ENCODE assay signal across 9 mouse cellular contexts in the genomic region with DNA sequence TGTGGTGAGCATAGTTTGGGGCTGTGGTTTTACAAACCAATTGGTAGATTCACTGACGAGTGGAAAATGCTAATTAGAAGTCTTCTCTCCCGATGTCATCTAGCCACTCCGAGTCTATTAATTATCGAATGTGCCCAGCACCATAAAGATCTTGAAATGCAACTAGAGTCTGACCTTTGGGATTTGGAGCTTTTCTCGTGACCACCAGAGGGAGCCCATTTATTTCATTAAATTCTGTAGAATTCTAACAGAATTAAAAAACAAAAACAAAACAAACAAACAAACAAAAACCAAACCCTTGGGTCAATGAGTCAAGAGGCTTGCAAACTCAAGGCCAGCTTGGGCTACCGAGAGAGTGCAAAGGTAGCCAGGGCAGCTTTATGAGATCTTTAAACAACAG. TPM values are rescaled to one million over a fixed set of nuclear protein-coding genes. Genes with fewer than 3 reads are reported as not detected.
DNase-seq lines count a peak whose midpoint lies in the region; ATAC-seq and TF ChIP-seq lines count a peak whose summit lies in the region.
"Had no signal": no experiment of that assay in that cellular context is flagged by ENCODE, and none has a peak within 500 bp of the region (broad histone marks: within the 10 kb centered on the region; RNA-seq: fewer than 3 reads in every experiment).

No protein-coding gene starts in this region.

- no peak overlapping the region for H3K4me3 ChIP-seq in intestine, postnatal 0 days (ENCODE audit: low read depth, low read length)
- H3K4me3 ChIP-seq in intestine, embryonic 15.5 days (replicated peaks): no peak overlapping the region
- no peak overlapping the region for H3K4me3 ChIP-seq in midbrain, embryonic 14.5 days (replicated peaks; ENCODE audit: low read depth, low read length)
- no peak overlapping the region for H3K4me3 ChIP-seq in midbrain, embryonic 13.5 days (replicated peaks)
- H3K4me3 ChIP-seq: heart, embryonic 15.5 days had no signal

- peak; percentile 56 to 68 for DNase-seq in cerebellum, postnatal 10 days
- no peak for DNase-seq in cerebellum, adult 11-12 months
- DNase-seq in midbrain, embryonic 14.5 days: peak; percentile 65
- DNase-seq in retina, postnatal 1 day: peak; percentile 45
- DNase-seq in spleen, adult 12 weeks (ENCODE audit: low spot score): no peak

- H3K4me2 ChIP-seq in intestine, postnatal 0 days (replicated peaks; ENCODE audit: low read depth): no peak overlapping the region
- no peak overlapping the region for H3K4me2 ChIP-seq in intestine, embryonic 15.5 days (replicated peaks)
- no peak overlapping the region for H3K4me2 ChIP-seq in midbrain, embryonic 14.5 days (ENCODE audit: low read length)
- no peak overlapping the region for H3K4me2 ChIP-seq in midbrain, embryonic 13.5 days (replicated peaks)
- H3K4me2 ChIP-seq: heart, embryonic 15.5 days had no signal

- no peak overlapping the region for H3K9ac ChIP-seq in intestine, postnatal 0 days (ENCODE audit: low read depth, low read length)
- no peak overlapping the region for H3K9ac ChIP-seq in intestine, embryonic 15.5 days
- no peak overlapping the region for H3K9ac ChIP-seq in midbrain, embryonic 14.5 days (replicated peaks; ENCODE audit: low read length)
- no peak overlapping the region for H3K9ac ChIP-seq in midbrain, embryonic 13.5 days (replicated peaks)
- H3K9ac ChIP-seq: heart, embryonic 15.5 days had no signal

- H3K9me3 ChIP-seq in intestine, postnatal 0 days (ENCODE audit: control insufficient read depth): no peaks in the 10 kb centered on the region
- no peaks in the 10 kb centered on the region for H3K9me3 ChIP-seq in intestine, embryonic 15.5 days
- H3K9me3 ChIP-seq in midbrain, embryonic 14.5 days (ENCODE audit: control insufficient read depth, low read length): no peaks in the 10 kb centered on the region
- H3K9me3 ChIP-seq in midbrain, embryonic 13.5 days: no peaks in the 10 kb centered on the region
- H3K9me3 ChIP-seq: heart, embryonic 15.5 days had no signal

- no peak for ATAC-seq in intestine, postnatal 0 days
- no peak for ATAC-seq in intestine, embryonic 15.5 days
- no peak for ATAC-seq in midbrain, embryonic 14.5 days (ENCODE audit: low FRiP score, low TSS enrichment)
- no peak for ATAC-seq in midbrain, embryonic 13.5 days

- no peaks in the 10 kb centered on the region for H3K27me3 ChIP-seq in intestine, postnatal 0 days (replicated peaks; ENCODE audit: control insufficient read depth, insufficient read depth, low read length)
- H3K27me3 ChIP-seq in intestine, embryonic 15.5 days (replicated peaks): no peaks in the 10 kb centered on the region
- no peaks in the 10 kb centered on the region for H3K27me3 ChIP-seq in midbrain, embryonic 14.5 days (ENCODE audit: control insufficient read depth, insufficient read depth, low read length)
- no peaks in the 10 kb centered on the region for H3K27me3 ChIP-seq in midbrain, embryonic 13.5 days
- H3K27me3 ChIP-seq: heart, embryonic 15.5 days had no signal

- WGBS in intestine, postnatal 0 days: 65% methylated on average over 6 of the region's 6 CpGs
- WGBS in intestine, embryonic 15.5 days: 65% methylated on average over 6 of the region's 6 CpGs
- WGBS in midbrain, embryonic 14.5 days: 76% methylated on average over 6 of the region's 6 CpGs
- WGBS in midbrain, embryonic 13.5 days: 76% methylated on average over 6 of the region's 6 CpGs

- no peak overlapping the region for H3K27ac ChIP-seq in intestine, postnatal 0 days (ENCODE audit: low read depth, low read length)
- no peak overlapping the region for H3K27ac ChIP-seq in intestine, embryonic 15.5 days
- H3K27ac ChIP-seq in midbrain, embryonic 14.5 days (replicated peaks; ENCODE audit: low read depth, low read length): no peak overlapping the region
- H3K27ac ChIP-seq in midbrain, embryonic 13.5 days: no peak overlapping the region
- H3K27ac ChIP-seq: heart, embryonic 15.5 days had no signal

- peak; percentile 31; the same call in 1 of the 2 replicates for TF ChIP-seq CTCF in intestine, postnatal 0 days (IDR thresholded peaks at IDR 0.05; ENCODE audit: low read depth)

- H3K36me3 ChIP-seq in intestine, postnatal 0 days (ENCODE audit: control insufficient read depth, insufficient read depth): no peaks in the 10 kb centered on the region
- no peaks in the 10 kb centered on the region for H3K36me3 ChIP-seq in intestine, embryonic 15.5 days
- no peaks in the 10 kb centered on the region for H3K36me3 ChIP-seq in midbrain, embryonic 14.5 days (ENCODE audit: control insufficient read depth, insufficient read depth, low read length)
- no peaks in the 10 kb centered on the region for H3K36me3 ChIP-seq in midbrain, embryonic 13.5 days
- H3K36me3 ChIP-seq: heart, embryonic 15.5 days had no signal

- H3K4me1 ChIP-seq in intestine, postnatal 0 days (replicated peaks; ENCODE audit: control insufficient read depth, insufficient read depth, low read length): no peaks in the 10 kb centered on the region
- H3K4me1 ChIP-seq in intestine, embryonic 15.5 days (replicated peaks): no peaks in the 10 kb centered on the region
- no peaks in the 10 kb centered on the region for H3K4me1 ChIP-seq in midbrain, embryonic 14.5 days (ENCODE audit: control insufficient read depth, insufficient read depth, low read length)
- H3K4me1 ChIP-seq in midbrain, embryonic 13.5 days (replicated peaks): no peaks in the 10 kb centered on the region
- H3K4me1 ChIP-seq: heart, embryonic 15.5 days had no signal

RNA-seq across cellular contexts. Expression of gene Col23a1, which starts 37.2 kb away (rescaled TPM):
- 4.6 and 4.9 TPM in 2 replicates for polyA plus RNA-seq in intestine, postnatal 0 days (2015; fragmentation: Nextera tagmentation; extraction: Ambion mirVana)
- 17.7 and 19.2 TPM in 2 replicates for polyA plus RNA-seq in intestine, embryonic 15.5 days (2015; fragmentation: Nextera tagmentation; extraction: Ambion mirVana)
- 1.3 and 5.4 TPM in 2 replicates for polyA plus RNA-seq in midbrain, embryonic 14.5 days (2014; fragmentation: Nextera tagmentation; extraction: Ambion mirVana)
- 3.4 and 5.7 TPM in 2 replicates for polyA plus RNA-seq in midbrain, embryonic 13.5 days (2015; fragmentation: Nextera tagmentation; extraction: Ambion mirVana)

Comparison
In these comparisons a context has a peak if more than half of its experiments do, and no peak if none do; other contexts are left out.
1. DNase-seq: peak in cerebellum, postnatal 10 days (2 of 2), midbrain, embryonic 14.5 days (single experiment) and retina, postnatal 1 day (single experiment); none in cerebellum, adult 11-12 months (single experiment) and spleen, adult 12 weeks (single experiment).